In the genomic region with DNA sequence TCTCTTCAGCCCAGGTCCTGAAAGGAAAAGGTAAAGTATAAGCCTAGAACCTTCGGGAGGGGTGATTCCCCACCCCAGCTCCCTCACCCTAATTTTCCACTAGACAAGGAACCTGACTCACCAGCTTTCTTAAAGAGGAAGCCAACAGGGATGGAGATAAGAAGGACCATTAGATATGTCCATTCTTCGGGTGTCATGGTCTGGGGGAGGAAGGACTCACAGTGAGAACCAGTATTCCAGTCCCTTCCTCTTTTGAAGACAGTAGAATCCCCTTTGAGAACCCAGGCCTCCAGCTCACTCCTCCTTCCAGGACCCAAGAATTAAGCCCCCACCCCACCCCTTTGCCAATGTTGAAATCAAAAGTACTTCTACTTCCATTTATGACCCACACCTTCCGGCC, we compare ENCODE assay signal across 8 mouse cellular contexts. TPM values are rescaled to one million over a fixed set of nuclear protein-coding genes. Genes with fewer than 3 reads are reported as not detected.
DNase-seq lines count a peak whose midpoint lies in the region; ATAC-seq and TF ChIP-seq lines count a peak whose summit lies in the region.

No protein-coding gene starts in this region.

- no peaks in the 10 kb centered on the region for H3K27me3 ChIP-seq in embryonic facial prominence, embryonic 13.5 days
- no peaks in the 10 kb centered on the region for H3K27me3 ChIP-seq in intestine, postnatal 0 days (replicated peaks; ENCODE audit: control insufficient read depth, insufficient read depth, low read length)
- no peaks in the 10 kb centered on the region for H3K27me3 ChIP-seq in neural tube, embryonic 15.5 days (replicated peaks)

- WGBS in lung, adult 2 months, result 31% methylated on average over 3 of the region's 3 CpGs
- WGBS in embryonic facial prominence, embryonic 13.5 days, result 36% methylated on average over 3 of the region's 3 CpGs
- 17% methylated on average over 3 of the region's 3 CpGs for WGBS in intestine, postnatal 0 days
- 32% methylated on average over 3 of the region's 3 CpGs for WGBS in neural tube, embryonic 15.5 days

- H3K4me3 ChIP-seq in lung, adult 2 months (replicated peaks; ENCODE audit: extremely low read depth, low read depth, low read length), result peak overlapping the region; percentile 59
- H3K4me3 ChIP-seq in embryonic facial prominence, embryonic 13.5 days, result peak overlapping the region; percentile 73
- peak overlapping the region; percentile 79 for H3K4me3 ChIP-seq in intestine, postnatal 0 days (ENCODE audit: low read depth, low read length)
- peak overlapping the region; percentile 69 for H3K4me3 ChIP-seq in neural tube, embryonic 15.5 days (replicated peaks)

- no peak for TF ChIP-seq CTCF in lung, adult 2 months (IDR thresholded peaks at IDR 0.05; ENCODE audit: insufficient read depth, low read length)
- TF ChIP-seq CTCF in intestine, postnatal 0 days (IDR thresholded peaks at IDR 0.05; ENCODE audit: low read depth), result no peak

- TF ChIP-seq POLR2A in lung, adult 2 months (IDR thresholded peaks at IDR 0.05; ENCODE audit: borderline replicate concordance, extremely low read depth, low read depth, low read length), result no peak

- no peaks in the 10 kb centered on the region for H3K9me3 ChIP-seq in embryonic facial prominence, embryonic 13.5 days
- no peaks in the 10 kb centered on the region for H3K9me3 ChIP-seq in intestine, postnatal 0 days (ENCODE audit: control insufficient read depth)
- H3K9me3 ChIP-seq in neural tube, embryonic 15.5 days (replicated peaks), result no peaks in the 10 kb centered on the region

- H3K9ac ChIP-seq in embryonic facial prominence, embryonic 13.5 days, result peak overlapping the region; percentile 93
- H3K9ac ChIP-seq in intestine, postnatal 0 days (ENCODE audit: low read depth, low read length), result peak overlapping the region; percentile 73
- peak overlapping the region; percentile 81 for H3K9ac ChIP-seq in neural tube, embryonic 15.5 days (replicated peaks)

- H3K27ac ChIP-seq in embryonic facial prominence, embryonic 13.5 days, result peak overlapping the region; percentile 98
- no peak overlapping the region for H3K27ac ChIP-seq in intestine, postnatal 0 days (ENCODE audit: low read depth, low read length)
- peak overlapping the region; percentile 96 for H3K27ac ChIP-seq in neural tube, embryonic 15.5 days (replicated peaks)

- peaks cover 32% of the 10 kb centered on the region for H3K36me3 ChIP-seq in embryonic facial prominence, embryonic 13.5 days
- peaks cover 23% of the 10 kb centered on the region for H3K36me3 ChIP-seq in intestine, postnatal 0 days (ENCODE audit: control insufficient read depth, insufficient read depth)
- H3K36me3 ChIP-seq in neural tube, embryonic 15.5 days, result peaks cover 27% of the 10 kb centered on the region

- ATAC-seq in embryonic facial prominence, embryonic 13.5 days (ENCODE audit: insufficient number of reproducible peaks, insufficient read depth, low FRiP score, low TSS enrichment, low read depth), result no peak
- no peak for ATAC-seq in intestine, postnatal 0 days
- no peak for ATAC-seq in neural tube, embryonic 15.5 days (ENCODE audit: low FRiP score)

- no peak for DNase-seq in lung, adult 2 months
- no peak for DNase-seq in lung, postnatal 10 days
- no peak for DNase-seq in cerebellum, adult 11 months
- no peak for DNase-seq in kidney, postnatal 36 days
- no peak for DNase-seq in gastrocnemius, adult 8-10 months (ENCODE audit: low spot score in 2 of 2)

- peak overlapping the region; percentile 81 for H3K4me2 ChIP-seq in embryonic facial prominence, embryonic 13.5 days
- peak overlapping the region; percentile 94 for H3K4me2 ChIP-seq in intestine, postnatal 0 days (replicated peaks; ENCODE audit: low read depth)
- H3K4me2 ChIP-seq in neural tube, embryonic 15.5 days, result peak overlapping the region; percentile 79

- H3K4me1 ChIP-seq in lung, adult 2 months (ENCODE audit: control insufficient read depth, insufficient read depth, low read length), result no peaks in the 10 kb centered on the region
- peaks cover 21% of the 10 kb centered on the region for H3K4me1 ChIP-seq in embryonic facial prominence, embryonic 13.5 days
- no peaks in the 10 kb centered on the region for H3K4me1 ChIP-seq in intestine, postnatal 0 days (replicated peaks; ENCODE audit: control insufficient read depth, insufficient read depth, low read length)
- peaks cover 36% of the 10 kb centered on the region for H3K4me1 ChIP-seq in neural tube, embryonic 15.5 days

RNA-seq across cellular contexts. Expression of gene Tsen34, which starts 0.7 kb away (rescaled TPM):
- 100.0 and 102 TPM in 2 replicates for polyA plus RNA-seq in lung, adult 2 months (2012; rRNA removed)
- 275 and 301 TPM in 2 replicates for polyA plus RNA-seq in embryonic facial prominence, embryonic 13.5 days (2015; fragmentation: Nextera tagmentation; extraction: Ambion mirVana)
- 123 and 129 TPM in 2 replicates for polyA plus RNA-seq in intestine, postnatal 0 days (2015; fragmentation: Nextera tagmentation; extraction: Ambion mirVana)
- 285 and 295 TPM in 2 replicates for polyA plus RNA-seq in neural tube, embryonic 15.5 days (2015; fragmentation: Nextera tagmentation; extraction: Ambion mirVana)
- 10 to 100 TPM; 25.3 to 34.0 (median 29.0) TPM for total RNA-seq in gastrocnemius, adult 8-10 months (2022)

RNA-seq across cellular contexts. Expression of gene Mboat7, which starts 1.4 kb away (rescaled TPM):
- polyA plus RNA-seq in lung, adult 2 months (2012; rRNA removed), result 59.9 and 60.1 TPM in 2 replicates
- polyA plus RNA-seq in embryonic facial prominence, embryonic 13.5 days (2015; fragmentation: Nextera tagmentation; extraction: Ambion mirVana), result 63.7 and 65.7 TPM in 2 replicates
- 28.4 and 29.6 TPM in 2 replicates for polyA plus RNA-seq in intestine, postnatal 0 days (2015; fragmentation: Nextera tagmentation; extraction: Ambion mirVana)
- 105 and 110 TPM in 2 replicates for polyA plus RNA-seq in neural tube, embryonic 15.5 days (2015; fragmentation: Nextera tagmentation; extraction: Ambion mirVana)
- total RNA-seq in gastrocnemius, adult 8-10 months (2022), result 10 to 100 TPM in 1 of 4 experiments, 1 to 10 TPM in 3; 6.7 to 10.3 (median 8.2) TPM

RNA-seq across cellular contexts. Expression of gene Rps9, which starts 11.9 kb away (rescaled TPM):
- 1,077 and 1,126 TPM in 2 replicates for polyA plus RNA-seq in lung, adult 2 months (2012; rRNA removed)
- 1,711 and 1,735 TPM in 2 replicates for polyA plus RNA-seq in embryonic facial prominence, embryonic 13.5 days (2015; fragmentation: Nextera tagmentation; extraction: Ambion mirVana)
- polyA plus RNA-seq in intestine, postnatal 0 days (2015; fragmentation: Nextera tagmentation; extraction: Ambion mirVana), result 791 and 834 TPM in 2 replicates
- 710 and 932 TPM in 2 replicates for polyA plus RNA-seq in neural tube, embryonic 15.5 days (2015; fragmentation: Nextera tagmentation; extraction: Ambion mirVana)
- 100 to 1,000 TPM; 403 to 496 (median 426) TPM for total RNA-seq in gastrocnemius, adult 8-10 months (2022)

RNA-seq across cellular contexts. Expression of gene Tmc4, which starts 14.6 kb away (rescaled TPM):
- polyA plus RNA-seq in lung, adult 2 months (2012; rRNA removed), result 79.8 and 83.7 TPM in 2 replicates
- polyA plus RNA-seq in embryonic facial prominence, embryonic 13.5 days (2015; fragmentation: Nextera tagmentation; extraction: Ambion mirVana), result 6.2 and 10.3 TPM in 2 replicates
- 100 TPM in 2 replicates for polyA plus RNA-seq in intestine, postnatal 0 days (2015; fragmentation: Nextera tagmentation; extraction: Ambion mirVana)
- 5.6 and 17.2 TPM in 2 replicates for polyA plus RNA-seq in neural tube, embryonic 15.5 days (2015; fragmentation: Nextera tagmentation; extraction: Ambion mirVana)
- total RNA-seq in gastrocnemius, adult 8-10 months (2022), result under 1 TPM in 3 of 4 experiments, not detected in 1; 0.27 to 0.97 (median 0.40) TPM

RNA-seq across cellular contexts. Expression of gene Leng1, which starts 26.3 kb away (rescaled TPM):
- 3.0 and 3.8 TPM in 2 replicates for polyA plus RNA-seq in lung, adult 2 months (2012; rRNA removed)
- polyA plus RNA-seq in embryonic facial prominence, embryonic 13.5 days (2015; fragmentation: Nextera tagmentation; extraction: Ambion mirVana), result 20.0 and 20.6 TPM in 2 replicates
- 10.1 and 11.2 TPM in 2 replicates for polyA plus RNA-seq in intestine, postnatal 0 days (2015; fragmentation: Nextera tagmentation; extraction: Ambion mirVana)
- polyA plus RNA-seq in neural tube, embryonic 15.5 days (2015; fragmentation: Nextera tagmentation; extraction: Ambion mirVana), result 15.3 and 16.3 TPM in 2 replicates
- 1 to 10 TPM; 2.8 to 4.8 (median 3.7) TPM for total RNA-seq in gastrocnemius, adult 8-10 months (2022)
